Mouse (Mus musculus): ENCODE results near the gene Olfr1218.
"Not testable (repeated sequence)": the region's sequence is repeated elsewhere in the genome, so short reads cannot be mapped to it uniquely, and the experiment has no call there.

Gene Olfr1218

DNA sequence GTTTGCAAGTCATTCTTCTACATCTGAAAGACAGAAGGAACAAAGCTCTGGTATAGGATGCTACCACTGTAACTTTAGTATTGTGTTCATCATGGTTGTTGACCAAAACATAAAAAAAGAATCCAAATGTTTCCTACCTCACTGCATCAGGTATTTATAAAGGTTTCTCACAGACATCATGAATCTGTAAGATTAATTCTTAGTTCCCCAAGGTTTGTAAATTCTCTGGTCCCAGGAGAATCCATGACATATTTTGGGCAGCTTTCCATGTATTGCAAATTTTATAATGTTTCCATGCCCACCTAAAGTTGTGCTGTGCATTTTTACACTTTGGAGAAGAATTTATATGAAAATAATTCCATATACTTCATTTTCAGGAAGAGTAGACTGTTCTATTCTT lies at the start of gene Olfr1218:
Gene Olfr1218 (minus strand): TSS at position 101 of the 400 bp plus-strand sequence.
- in situ Hi-C loops (cut with MseI, MboI), result no loop called here

DNA sequence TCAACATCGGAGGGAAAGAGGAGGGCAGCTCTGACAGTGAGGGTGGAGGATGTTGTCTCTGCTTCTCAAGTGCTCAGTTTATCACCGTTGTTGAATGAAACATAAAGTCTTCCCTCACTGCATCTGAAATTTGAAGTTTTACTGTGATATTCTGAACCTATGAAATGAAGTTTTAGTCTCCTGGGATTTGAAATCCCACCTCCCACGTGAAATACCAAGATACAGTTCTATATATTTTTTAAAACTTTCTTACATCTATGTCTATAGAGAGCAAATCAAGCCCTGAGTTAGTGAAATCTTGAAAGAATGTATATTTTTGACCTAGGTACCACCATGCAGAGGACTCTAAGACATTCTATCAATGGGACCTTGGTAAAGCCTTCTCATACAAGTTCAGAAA lies 45.7 kb upstream of the Olfr1218 start, which contains the start of gene Olfr1220:
Gene Olfr1220 (minus strand): TSS at position 101 of the 400 bp plus-strand sequence.
- in situ Hi-C loops (cut with MseI, MboI), result no loop called here

DNA sequence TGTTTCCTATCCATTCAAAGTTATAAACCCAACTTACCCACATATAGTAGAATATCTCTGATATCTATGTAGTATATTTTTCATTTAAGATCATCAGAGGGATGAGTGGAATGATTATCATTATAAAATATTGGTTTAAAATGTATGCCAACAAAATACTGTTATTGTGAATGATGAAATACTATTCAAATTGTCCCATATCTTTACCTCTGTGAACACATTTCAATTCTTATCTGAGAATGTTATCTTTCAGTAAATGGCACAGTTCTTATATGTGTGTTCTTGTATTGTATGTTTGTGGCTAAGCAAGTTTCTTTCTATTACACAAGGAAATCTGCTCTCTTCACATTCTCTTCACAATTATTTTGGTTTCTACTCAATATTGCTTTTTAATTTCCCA lies 44.7 kb upstream of the Olfr1218 start:
- in situ Hi-C loops (cut with MseI, MboI), result no loop called here

DNA sequence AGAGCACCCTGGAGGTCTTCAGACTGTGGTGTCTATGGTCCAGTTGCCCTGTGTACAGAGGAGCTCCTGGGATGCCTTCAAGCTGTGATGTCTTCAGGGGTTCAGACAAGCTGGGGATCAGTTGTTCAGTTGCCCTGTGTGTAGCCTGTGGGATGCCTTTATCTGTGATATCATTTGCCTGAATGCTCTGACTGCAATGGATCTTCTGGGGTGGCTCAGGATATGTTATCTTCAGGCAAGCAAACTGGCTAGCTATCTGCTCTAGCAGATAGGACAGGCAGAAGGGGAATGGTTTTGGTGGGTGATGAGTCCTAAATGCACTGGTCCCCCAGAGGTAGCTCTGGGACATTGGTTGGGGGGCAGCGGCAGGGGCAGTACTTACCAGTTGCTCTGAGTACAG lies 32.9 kb upstream of the Olfr1218 start:
- in situ Hi-C loops (cut with MseI, MboI), result no loop called here

DNA sequence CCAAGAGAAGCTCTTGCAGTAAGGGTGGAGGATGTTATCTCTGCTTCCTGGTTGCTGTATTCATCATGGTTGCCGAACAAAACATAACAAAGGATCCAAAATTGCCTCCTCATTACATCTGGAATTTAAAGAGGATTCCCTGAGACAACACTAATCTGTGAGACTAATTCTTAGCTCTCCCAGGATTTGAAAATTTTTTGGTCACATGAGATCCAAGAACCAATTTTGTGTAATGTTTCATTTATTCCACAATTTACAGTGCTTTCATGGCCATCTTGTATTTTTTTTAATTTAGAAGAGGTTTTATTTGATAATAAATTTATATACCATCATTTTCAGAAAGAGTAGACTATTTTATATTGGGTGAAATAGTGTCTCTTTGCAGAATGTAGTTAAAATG lies 22.4 kb upstream of the Olfr1218 start, which contains the start of gene Olfr1219:
Gene Olfr1219 (minus strand): TSS at position 101 of the 400 bp plus-strand sequence.
- in situ Hi-C loops (cut with MseI, MboI), result no loop called here

DNA sequence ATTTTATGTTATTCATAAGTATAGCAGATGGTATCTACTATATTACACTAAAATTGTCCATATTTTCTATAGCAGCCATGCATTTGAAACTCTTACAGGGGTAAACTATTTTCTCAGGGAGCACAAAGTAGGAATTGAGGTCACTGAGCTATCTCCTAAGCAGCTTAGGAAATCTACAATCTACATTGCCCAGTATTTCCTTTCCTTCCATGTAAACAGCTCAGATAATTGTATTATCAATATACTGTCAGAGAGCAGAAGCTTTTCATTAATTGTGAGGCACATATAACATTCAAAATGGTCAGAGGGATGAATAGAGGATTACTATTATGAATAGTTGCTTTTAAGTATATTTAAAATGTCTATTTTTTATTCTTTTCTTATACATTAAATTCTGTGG lies 20.5 kb upstream of the Olfr1218 start:
- in situ Hi-C loops (cut with MseI, MboI), result no loop called here

DNA sequence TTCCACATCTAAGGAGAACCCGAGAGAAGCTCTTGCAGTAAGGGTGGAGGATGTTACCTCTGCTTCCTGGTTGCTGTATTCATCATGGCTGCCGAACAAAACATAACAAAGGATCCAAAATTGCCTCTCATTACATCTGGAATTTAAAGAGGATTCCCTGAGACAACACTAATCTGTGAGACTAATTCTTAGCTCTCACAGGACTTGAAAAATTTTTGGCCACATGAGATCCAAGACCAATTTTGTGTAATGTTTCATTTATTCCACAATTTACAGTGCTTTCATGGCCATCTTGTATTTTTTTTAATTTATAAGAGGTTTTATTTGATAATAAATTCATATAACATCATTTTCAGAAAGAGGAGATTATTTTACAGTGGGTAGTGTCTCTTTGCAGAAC lies 29.0 kb downstream of the Olfr1218 start, which contains the start of gene Olfr1217:
Gene Olfr1217 (minus strand): TSS at position 101 of the 400 bp plus-strand sequence.
- in situ Hi-C loops (cut with MseI, MboI), result no loop called here

DNA sequence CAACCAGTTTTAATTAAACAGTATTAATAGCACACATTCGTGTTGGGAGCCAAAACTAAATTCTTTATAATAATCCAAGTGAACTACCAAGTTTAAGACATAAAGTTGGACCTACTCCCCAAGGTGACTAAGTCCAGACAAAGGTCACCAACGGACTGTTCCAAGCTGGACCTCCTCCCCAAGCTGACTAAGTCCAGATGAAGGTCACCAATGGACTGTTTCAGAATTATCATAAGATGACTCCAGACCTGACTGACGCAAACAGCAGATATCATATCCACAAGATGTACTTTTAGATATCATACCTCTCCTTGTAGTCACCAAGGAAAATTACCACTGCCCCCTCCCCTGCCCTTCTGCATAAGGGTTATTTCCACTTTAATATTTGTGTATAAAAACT lies 39.6 kb downstream of the Olfr1218 start:
- in situ Hi-C loops (cut with MseI, MboI), result not testable (repeated sequence)

DNA sequence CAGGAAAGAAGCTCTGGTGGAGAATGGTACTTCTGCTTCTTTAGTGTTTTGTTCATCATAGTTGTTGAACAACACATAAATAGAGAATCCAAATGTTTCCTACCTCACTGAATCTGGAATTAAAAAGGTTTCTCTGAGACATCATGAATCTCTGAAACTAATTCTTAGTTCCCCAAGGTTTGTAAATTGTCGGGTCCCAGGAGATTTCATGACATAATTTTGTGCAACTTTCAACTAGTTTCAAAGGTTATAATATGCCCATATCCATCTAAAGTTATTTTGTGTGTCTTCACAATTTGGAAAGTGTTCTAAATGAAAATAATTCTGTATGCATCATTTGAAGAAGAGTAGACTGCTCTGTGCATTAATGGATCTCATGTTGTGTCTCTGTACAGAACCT lies 42.7 kb downstream of the Olfr1218 start, which contains the start of gene Olfr1216:
Gene Olfr1216 (minus strand): TSS at position 101 of the 400 bp plus-strand sequence.
- in situ Hi-C loops (cut with MseI, MboI), result no loop called here

DNA sequence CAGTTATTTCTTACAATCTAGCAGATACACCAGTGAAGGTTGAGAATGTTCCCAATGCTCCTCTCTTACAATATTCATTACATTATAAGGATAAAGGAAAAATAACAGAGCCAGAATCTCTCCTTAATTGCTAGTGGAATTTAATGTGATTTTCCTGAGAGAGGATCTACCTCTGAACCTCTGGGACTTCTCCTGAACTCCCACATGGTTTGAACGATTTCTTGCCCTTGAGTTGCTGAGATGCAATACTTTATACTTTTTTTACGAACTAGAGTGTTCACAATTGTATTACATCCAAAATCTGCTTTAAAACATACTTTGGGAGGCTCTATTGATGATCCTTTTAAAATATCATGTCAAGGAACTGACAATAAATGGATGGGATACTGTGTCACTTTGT lies 54.1 kb downstream of the Olfr1218 start, which contains the start of gene Olfr1215:
Gene Olfr1215 (minus strand): TSS at position 101 of the 400 bp plus-strand sequence.
- in situ Hi-C loops (cut with MseI, MboI), result no loop called here

All from mouse trophoblast stem cell (cell line).